Mouse (Mus musculus): Measurements from ENCODE around the gene Gdf9.
"Not testable (repeated sequence)": the region's sequence is repeated elsewhere in the genome, so short reads cannot be mapped to it uniquely, and the experiment has no call there.

Gene Gdf9

GRCm38 (mm10) chr11:53430670-53431346, at the start of gene Gdf9, which contains the start of gene Uqcrq:
Gene Gdf9 (plus strand): TSS chr11:53431023.
Gene Uqcrq (minus strand): TSS chr11:53430831.
- peak; percentile 99 for DNase-seq

DNA sequence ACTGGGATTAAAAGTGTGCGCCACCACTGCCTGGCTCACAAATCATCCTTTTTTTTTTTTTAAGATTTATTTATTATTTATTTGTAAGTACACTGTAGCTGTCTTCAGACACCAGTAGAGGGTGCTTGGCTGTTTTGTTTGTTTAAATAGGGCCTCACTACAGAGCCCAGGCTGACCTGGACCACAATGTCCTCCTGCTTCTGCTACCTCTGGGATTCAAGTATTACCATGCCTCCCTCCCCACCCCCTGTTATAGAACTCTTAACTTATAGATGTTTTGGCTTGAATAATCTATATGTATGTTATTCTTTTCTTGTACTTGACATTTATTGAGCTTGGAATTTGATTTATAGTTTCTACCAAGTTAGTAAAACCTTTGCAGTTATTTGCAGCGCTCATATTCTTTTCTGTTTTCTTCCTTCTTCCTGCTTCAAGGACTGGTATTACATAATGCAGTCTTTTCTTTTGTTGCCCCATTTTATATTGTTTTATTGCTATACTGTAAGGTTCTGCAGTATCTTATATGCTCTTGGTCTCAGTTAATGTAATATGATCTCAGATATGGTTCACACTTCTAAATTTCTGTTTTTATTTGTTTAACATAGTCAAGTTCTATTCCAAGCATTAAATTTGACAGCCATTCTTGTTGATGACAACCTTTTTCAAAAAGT, 46.9 kb upstream of the Gdf9 start:
- DNase-seq = no peak

DNA sequence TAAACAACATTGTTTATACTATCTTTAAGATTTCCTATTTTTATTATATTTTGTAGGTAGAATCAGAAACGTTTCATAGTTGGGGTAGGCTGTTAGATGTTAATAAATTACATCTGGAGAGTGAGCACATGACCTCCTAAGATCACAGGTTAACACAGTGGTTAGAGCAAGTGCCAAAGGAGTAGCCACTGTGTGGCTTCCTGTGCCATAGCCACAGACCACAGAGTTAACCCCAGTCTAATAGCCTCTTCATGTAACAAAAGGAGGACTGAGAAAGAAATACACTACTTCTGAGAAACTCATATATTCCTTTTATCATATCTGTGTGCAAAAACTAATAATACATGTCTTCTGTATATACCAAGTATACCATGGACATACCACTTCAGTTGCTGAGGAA, 37.0 kb upstream of the Gdf9 start:
- no peak for DNase-seq

DNA sequence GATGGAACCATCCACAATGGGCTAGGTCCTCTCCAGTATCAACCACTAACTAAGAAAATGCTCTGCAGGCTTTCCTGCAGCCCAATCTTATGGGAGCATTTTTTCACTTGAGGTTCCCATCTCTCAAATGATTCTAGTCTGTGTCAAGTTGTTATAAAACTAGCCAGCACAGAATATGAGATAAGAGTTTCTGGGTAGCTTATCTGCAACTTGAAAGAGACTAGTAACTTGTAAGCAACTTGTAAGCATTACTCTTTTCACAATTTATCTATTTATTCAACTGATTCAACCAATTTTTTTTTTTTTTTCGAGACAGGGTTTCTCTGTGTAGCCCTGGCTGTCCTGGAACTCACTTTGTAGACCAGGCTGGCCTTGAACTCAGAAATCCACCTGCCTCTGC, 27.2 kb upstream of the Gdf9 start:
- DNase-seq = no peak

DNA sequence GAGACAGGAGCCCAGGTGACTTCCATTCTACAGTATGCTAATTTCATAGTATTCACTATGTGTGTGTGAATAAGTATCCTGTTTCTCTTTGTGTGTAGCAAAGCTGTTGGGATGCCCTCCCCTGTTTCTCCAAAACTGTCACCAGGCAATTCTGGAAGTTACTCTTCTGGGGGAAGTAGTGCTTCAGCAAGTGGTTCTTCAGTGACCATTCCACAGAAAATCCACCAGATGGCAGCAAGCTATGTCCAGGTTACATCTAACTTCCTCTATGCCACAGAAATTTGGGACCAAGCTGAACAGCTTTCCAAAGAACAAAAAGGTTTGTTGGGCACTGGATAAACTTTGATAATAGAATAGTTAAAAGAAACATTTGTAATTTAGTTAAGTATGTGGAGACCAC, 19.1 kb upstream of the Gdf9 start:
- DNase-seq = no peak

DNA sequence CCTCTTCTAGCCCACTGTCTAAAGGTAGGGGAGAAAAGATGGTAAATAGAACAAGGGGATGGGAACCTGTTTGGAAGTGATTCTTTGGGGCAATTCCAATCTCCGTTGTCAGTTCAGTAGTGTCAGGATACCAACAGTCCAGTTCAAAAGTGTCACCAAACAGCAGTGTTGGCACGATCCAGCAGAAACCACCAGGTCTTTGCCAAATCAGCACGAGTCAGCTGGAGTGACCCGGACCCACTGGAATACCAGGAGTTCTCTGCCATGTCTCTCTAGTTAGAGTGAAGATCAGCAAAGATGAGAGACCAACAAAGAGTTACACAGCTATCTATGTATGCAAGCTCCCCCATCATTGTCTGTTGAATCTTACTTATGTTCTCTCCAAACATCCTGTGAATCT, 17.0 kb upstream of the Gdf9 start:
- DNase-seq = no peak

DNA sequence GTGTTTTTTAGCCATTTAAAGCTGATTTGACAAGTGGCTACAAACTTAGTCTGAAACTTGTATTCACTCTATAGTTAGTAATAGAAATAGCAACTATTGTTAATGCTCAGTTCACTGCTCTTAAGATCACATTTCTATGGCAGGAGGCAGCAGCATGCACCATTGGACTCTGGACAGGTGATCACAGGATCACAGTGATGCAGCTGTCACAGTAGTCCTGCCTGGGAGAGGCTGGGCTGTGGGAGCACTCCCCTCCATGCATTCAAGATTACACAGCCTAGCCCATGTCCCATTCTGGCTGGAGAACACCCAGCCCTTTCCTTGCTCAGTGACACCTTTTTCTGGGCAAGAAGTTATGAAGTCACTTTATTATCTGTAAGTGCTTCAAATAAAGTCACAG, 12.8 kb upstream of the Gdf9 start:
- DNase-seq = no peak

DNA sequence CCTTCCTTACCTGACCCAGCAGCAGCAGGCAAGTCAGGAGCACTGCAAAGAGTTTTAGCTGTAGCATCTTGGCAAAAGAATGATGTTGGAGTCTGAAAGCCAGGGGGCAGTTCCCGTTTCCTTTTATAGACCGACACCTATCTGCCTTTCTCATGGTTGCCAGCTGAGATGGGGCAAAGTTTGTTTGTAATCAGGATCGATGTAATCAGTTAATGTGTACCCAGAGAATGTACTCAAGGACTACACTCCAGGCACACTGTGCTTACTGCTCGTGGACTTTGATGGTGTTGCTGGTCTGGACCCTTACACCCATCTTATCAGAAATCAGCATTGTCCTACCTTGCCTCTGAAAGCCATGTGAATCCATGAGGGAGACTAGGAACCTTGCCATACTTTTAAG, 7.8 kb upstream of the Gdf9 start, which contains the start of gene Leap2:
Leap2 (minus strand) TSS at position 135 of the 400 bp plus-strand sequence.
- DNase-seq = no peak

DNA sequence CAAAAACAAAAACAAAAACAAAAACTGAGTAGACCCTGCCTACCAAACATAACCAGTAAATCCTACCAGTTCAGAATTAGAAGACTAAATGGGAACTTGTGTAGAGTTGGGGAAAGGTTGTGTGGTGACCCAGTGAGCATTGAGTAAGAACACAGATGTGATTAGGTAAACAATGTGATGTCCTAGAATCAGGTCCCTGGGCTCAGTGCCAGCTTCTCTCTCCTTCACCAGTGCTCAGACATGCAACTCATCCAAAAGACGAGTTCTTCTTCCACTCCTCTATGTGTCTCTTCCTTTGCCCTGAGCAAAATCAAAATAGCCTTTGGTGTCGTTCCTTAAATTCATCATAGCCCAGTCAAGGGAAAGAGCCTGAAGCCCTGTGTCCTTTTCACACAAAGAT, 6.0 kb upstream of the Gdf9 start:
- no peak for DNase-seq

GRCm38 (mm10) chr11:53425251-53425650, 5.6 kb upstream of the Gdf9 start:
- no peak for DNase-seq

DNA sequence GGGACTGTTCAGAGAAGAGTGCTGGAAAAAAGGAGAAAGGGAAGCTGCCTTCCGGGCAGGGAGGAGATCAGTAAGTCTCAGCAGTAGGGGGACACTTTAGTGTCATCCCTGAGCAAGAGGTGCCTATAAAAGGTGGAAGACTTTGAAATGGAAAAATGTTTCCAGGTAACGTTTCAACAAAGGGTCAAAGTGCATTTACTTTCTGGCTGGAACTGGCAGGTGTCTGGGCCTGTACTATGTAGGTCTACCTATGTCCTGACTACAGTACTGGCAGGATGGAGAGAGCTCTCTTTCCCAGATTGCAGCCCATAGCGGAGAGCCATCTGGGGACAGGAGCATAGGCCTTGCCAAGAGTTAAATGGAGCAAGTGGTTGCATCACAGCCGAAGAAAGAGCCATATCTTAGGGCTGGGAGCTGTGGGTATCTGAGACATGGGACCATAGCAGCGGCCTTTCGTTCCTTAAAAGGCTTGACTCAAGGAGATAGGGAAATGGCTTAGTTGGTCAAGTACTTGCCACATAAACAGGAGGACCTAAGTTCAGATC, 5.0 kb upstream of the Gdf9 start:
- no peak for DNase-seq

DNA sequence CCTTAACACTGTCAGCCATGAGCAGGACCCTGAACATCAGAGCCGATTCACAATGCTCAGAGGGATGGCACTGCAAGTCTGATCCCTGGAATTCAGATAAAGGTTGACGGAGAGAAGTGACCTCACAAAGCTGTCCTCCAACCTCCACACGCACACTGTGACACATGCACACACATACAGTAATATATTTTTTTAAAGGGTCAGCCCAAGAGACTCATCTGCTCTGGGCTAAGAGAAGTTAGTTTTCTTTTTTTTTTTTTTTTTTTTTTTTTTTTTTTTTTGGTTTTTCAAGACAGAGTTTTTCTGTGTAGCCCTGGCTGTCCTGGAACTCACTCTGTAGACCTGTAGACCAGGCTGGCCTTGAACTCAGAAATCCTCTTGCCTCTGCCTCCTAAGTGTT, 3.9 kb upstream of the Gdf9 start:
- DNase-seq = not testable (repeated sequence)

DNA sequence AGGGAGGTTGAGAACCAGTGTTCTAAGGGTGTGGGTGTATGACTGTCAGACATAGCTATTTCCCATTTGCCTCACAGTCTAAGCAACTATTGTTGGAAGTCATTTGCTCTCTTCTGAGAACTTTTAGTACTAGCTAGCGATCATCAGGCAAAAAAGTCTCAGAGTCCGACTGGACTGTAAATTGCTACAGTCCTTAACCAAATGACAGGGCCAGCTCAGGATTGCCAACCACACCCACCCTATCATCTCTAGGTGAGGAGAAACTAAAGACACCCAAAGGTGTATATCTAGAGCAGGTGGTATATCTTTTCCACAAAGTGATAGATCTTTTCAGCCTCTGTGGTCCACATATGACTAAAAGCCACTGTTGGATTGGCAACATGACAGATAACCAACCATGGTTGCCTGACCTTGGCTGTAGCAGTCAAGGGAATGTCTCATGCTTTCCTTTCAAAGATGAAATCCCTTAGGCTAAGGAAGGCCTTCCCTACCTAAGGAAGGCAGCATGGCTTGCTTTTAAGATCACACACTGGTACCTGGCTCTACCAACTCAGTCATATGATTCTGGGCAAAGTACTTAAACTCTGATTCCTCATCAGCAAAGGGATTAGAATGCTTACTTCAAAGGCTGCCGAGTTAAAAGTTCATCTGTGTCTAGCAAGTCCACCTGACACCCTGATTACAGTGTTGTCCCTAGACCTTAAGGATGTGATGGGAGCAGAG, 2.7 kb upstream of the Gdf9 start:
- DNase-seq = no peak

- no peak for DNase-seq
These were observed 2.1 kb upstream of the Gdf9 start for GRCm38 (mm10) chr11:53428716-53429057.

- no peak for DNase-seq
These were observed 1.6 kb upstream of the Gdf9 start for GRCm38 (mm10) chr11:53429182-53429581.

DNA sequence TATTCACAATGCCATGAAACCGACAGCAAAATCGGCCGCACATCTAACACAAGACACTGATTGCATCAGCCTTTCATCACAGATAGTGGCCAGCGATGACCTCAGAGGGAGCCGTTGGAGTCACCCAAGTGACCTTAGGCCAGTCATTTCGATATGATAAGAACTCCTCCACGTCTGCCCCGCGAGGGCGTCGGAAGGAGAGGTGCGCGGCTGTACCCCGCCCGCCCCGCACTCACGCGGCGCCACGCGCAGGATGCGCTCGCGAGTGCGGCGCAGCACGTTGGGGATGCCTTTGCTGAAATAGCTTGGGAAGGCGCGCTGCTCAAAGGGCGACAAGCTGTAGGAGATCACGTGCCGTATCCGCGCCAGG, 538 bp upstream of the Gdf9 start:
- DNase-seq = no peak

DNA sequence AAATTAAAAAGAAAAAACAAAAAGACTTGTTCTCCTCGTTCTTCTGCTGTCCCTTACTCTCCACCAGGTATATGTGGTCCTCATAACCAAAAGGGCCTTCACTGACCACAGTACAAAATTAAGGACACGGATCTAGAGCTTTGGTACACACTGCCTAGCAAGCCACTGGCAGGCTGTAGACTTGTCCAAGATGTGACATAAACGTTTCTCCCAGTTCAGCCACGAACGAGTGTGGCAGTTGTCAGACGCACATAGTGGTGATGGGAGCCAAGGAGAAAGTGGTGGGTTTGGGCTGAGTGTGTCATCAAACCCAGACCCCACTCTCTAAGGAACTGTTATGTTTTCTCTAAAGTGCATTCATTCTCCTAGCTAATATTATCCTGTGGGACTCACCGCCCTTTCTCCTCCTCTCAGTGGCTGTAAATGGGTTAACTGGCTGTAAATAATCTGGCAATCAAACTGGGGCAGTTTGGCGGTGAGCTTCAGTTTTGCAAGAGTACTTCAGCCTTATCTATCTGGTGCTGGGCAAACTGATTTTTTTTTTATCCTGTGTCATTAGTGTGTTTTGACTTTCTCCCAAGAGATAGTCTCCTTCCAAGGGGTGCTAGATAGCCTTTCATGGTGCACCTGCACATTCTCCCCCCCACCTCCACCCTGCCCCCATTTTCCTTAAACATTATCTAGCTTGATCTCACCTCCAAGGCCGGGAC, 679 bp downstream of the Gdf9 start:
- no peak for DNase-seq

GRCm38 (mm10) chr11:53433057-53433456, 2.2 kb downstream of the Gdf9 start:
- DNase-seq = no peak

DNA sequence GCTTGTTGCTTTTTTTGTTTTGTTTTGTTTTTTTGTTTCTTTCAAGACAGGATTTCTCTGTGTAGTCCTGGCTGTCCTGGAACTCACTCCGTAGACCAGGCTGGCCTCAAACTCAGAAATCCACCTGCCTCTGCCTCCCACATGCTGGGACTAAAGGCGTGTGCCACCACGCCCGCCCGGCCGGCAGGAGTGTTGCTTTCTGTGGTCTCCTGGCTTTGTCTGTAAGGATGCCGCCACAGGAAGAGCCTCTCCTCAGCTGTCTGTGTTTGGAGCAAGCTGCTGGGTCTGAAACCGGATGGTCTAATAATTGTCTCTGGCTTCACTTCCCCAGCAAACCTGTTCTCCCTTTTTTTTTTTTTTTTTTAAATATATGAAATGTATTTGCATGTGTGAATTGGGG, 4.7 kb downstream of the Gdf9 start:
- no peak for DNase-seq

- no peak for DNase-seq
These were observed 5.5 kb downstream of the Gdf9 start for GRCm38 (mm10) chr11:53436338-53436737.

GRCm38 (mm10) chr11:53441921-53442320, 11.1 kb downstream of the Gdf9 start:
- DNase-seq = no peak

- DNase-seq = peak in 1 of 2 experiments; percentile 61
These were observed 13.0 kb downstream of the Gdf9 start for GRCm38 (mm10) chr11:53443861-53444260.

DNA sequence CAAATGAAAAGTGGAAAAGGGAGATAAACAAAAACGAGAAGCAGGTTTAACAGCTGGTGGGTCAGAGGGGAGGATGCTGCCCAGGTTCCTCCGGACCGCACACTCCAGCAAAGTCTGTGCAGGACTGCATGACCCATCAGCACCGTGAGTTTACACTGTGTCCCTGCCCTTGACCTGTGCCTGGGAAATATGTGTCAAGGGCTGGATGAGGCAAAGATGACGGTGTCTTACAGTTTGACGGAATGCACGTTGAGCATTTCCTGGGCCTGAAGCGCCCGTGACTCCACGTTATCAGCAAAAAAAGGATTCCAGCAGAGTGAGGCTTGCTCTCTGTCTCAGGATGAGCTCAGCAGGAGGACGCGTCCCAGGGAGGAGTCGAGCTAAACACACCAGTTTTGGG, 14.7 kb downstream of the Gdf9 start:
- no peak for DNase-seq

Measured in lung, postnatal 4 days (tissue).